Mouse (Mus musculus) urinary bladder, postnatal 36 days (tissue): ENCODE data around the gene Sema3f.
A peak's percentile ranks its signal among the peaks of the same experiment; 100 is the strongest.

Source experiments
- DNase-seq, 2 experiments: peaks; one replicate each; pipeline ENCODE4 v3.0.0; 2022; ENCODE audit warnings: low spot score in 2 of 2, mixed read lengths in 1 of 2

Sema3f gene

GRCm38 (mm10) chr9:107692785-107693184 is 17.5 kb downstream of the Sema3f start:
- DNase-seq = no peak

GRCm38 (mm10) chr9:107690391-107690790 is 19.9 kb downstream of the Sema3f start:
- DNase-seq = no peak

- DNase-seq = no peak
Measured at GRCm38 (mm10) chr9:107688939-107689338, 21.3 kb downstream of the Sema3f start.

GRCm38 (mm10) chr9:107688415-107688814 is 21.9 kb downstream of the Sema3f start:
- no peak for DNase-seq

GRCm38 (mm10) chr9:107685231-107685981 is 24.9 kb downstream of the Sema3f start:
- DNase-seq = peak in 1 of 2 experiments; percentile 59

GRCm38 (mm10) chr9:107682405-107682804 is 27.9 kb downstream of the Sema3f start:
- DNase-seq = no peak

- no peak for DNase-seq
Measured at GRCm38 (mm10) chr9:107679501-107679900, 30.8 kb downstream of the Sema3f start, which contains the start of gene Gnat1. Gene Gnat1 (minus strand): TSS chr9:107679712.

- no peak for DNase-seq
Measured at GRCm38 (mm10) chr9:107678861-107679260, 31.4 kb downstream of the Sema3f start.

GRCm38 (mm10) chr9:107677819-107678526 is 32.3 kb downstream of the Sema3f start:
- DNase-seq = peak; percentile 66 to 68

GRCm38 (mm10) chr9:107677091-107677784 is 33.0 kb downstream of the Sema3f start:
- no peak for DNase-seq

- DNase-seq = no peak
Measured at GRCm38 (mm10) chr9:107676302-107676701, 34.0 kb downstream of the Sema3f start.

GRCm38 (mm10) chr9:107675671-107676301 is 34.5 kb downstream of the Sema3f start:
- DNase-seq = peak; percentile 65 to 74

- no peak for DNase-seq
Measured at GRCm38 (mm10) chr9:107674609-107675429, 35.5 kb downstream of the Sema3f start.

- DNase-seq = no peak
Measured at GRCm38 (mm10) chr9:107670259-107670658, 40.0 kb downstream of the Sema3f start.

- no peak for DNase-seq
Measured at GRCm38 (mm10) chr9:107669480-107669945, 40.8 kb downstream of the Sema3f start, which contains the start of gene Slc38a3. Gene Slc38a3 (minus strand): TSS chr9:107669530.

GRCm38 (mm10) chr9:107668916-107669315 is 41.4 kb downstream of the Sema3f start:
- DNase-seq = no peak

- DNase-seq = no peak
Measured at GRCm38 (mm10) chr9:107668011-107668410, 42.3 kb downstream of the Sema3f start.

- no peak for DNase-seq
Measured at GRCm38 (mm10) chr9:107667219-107667618, 43.1 kb downstream of the Sema3f start.

- no peak for DNase-seq
Measured at GRCm38 (mm10) chr9:107666751-107667205, 43.5 kb downstream of the Sema3f start.

GRCm38 (mm10) chr9:107665308-107665707 is 45.0 kb downstream of the Sema3f start:
- no peak for DNase-seq

GRCm38 (mm10) chr9:107663525-107663924 is 46.8 kb downstream of the Sema3f start:
- no peak for DNase-seq
